Mouse (Mus musculus) heart, postnatal 36 days (tissue): ENCODE measurements around the gene Rtn4r. TPM values are rescaled to one million over a fixed set of nuclear protein-coding genes. Genes with fewer than 3 reads are reported as not detected.

Source experiments
- DNase-seq, 2 experiments: peaks; one replicate each; pipeline ENCODE4 v3.0.0; 2021 to 2022
- intact Hi-C: fragments of 180-260 bp; cut with DNase I; formaldehyde crosslinking; loops from one replicate; pipeline ENCODE4 v1.15.1; 2025
- total RNA-seq, 2 experiments: library from RNA; stranded (reverse); gene quantifications; 2 replicates each; pipeline ENCODE4 v1.2.3; 2021

The Rtn4r gene
- total RNA-seq = 1 to 10 TPM; 2.1 to 6.0 TPM

DNA sequence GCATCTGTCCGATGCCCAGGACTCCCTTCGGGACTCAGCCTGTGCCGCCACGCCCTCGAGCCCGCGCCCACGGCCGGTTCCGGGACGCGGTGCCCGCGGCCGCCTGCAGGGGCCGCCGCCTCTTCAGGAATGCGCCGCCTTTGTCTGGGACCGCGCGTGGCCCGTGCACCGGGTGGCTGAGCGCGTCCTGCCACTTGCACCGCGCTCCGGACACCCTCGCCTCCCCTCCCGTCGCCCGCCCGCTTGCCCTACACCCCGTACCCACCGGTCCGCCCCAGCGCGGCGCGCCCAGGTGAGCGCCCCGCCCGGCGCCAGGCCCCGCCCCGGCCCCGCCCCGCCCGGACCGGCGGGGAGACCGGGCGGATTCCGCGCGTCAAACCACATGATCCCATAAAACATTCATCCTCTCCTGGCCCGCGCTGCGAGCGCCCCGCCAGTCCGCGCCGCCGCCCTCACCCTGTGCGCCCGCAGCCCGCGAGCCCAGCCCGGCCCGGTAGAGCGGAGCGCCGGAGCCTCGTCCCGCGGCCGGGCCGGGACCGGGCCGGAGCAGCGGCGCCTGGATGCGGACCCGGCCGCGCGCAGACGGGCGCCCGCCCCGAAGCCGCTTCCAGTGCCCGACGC is at the start of gene Rtn4r:
TSS of gene Rtn4r (plus strand) at position 402 of the 621 bp plus-strand sequence.
- peak; percentile 42 to 57 for DNase-seq
- intact Hi-C loops = loop anchor here (1.0 to 2.0 kb wide), 2 partner anchors 45 to 83 kb away; no protein-coding TSS in a partner anchor

DNA sequence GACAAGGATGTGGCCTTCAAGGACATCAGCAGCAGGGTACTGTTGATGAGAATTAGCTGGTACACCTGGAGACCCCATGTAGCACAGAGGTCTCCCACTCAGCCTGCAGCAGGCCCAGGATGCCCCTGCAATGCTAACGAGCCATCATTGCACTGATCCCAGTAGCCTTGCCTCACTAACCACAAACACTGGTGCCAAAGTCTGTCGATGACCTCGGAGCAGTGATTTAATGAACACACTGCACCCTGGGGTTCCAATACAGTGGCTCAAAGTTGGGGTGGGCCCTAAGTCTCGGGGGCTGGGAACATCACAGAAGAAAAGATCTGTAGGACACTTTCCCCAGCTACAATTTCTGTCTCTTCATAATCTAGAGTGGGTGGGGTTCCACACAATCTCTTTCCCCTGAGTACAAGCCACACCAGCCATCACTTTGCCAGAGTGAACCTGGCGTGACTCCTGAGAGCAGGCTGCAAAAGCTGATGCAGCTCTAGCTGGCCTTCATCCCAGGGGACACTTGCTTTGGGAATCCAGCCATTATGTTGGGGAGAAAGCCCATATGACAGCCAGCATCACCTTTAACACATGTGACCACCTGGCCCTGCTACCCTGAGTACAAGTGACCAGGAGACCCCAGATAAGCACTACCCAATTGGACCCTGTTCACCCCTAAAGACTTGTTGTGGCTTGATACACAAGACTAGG is 49.0 kb upstream of the Rtn4r start:
- peak in 1 of 2 experiments; percentile 28 for DNase-seq
- intact Hi-C loops = no loop called here

DNA sequence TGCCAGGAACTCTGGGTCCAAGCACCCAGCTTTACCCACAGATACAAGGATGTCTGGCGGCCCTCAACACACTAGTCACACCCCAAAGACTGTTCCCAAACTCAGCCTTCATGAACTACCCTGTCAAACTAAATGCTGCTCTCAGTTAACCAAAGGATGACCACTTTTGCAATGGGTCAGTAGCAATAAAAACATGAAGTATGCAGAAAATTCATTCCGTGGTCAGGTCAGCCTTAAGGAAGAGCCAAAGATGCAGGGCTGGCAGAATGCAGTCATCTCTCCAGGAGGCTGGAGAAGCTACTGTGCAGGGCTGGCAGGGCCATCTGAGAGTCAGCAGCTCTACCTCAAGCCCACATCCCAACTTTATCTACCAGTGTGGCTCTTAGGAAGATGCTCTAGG is 48.1 kb upstream of the Rtn4r start:
- DNase-seq = no peak
- intact Hi-C loops = no loop called here

DNA sequence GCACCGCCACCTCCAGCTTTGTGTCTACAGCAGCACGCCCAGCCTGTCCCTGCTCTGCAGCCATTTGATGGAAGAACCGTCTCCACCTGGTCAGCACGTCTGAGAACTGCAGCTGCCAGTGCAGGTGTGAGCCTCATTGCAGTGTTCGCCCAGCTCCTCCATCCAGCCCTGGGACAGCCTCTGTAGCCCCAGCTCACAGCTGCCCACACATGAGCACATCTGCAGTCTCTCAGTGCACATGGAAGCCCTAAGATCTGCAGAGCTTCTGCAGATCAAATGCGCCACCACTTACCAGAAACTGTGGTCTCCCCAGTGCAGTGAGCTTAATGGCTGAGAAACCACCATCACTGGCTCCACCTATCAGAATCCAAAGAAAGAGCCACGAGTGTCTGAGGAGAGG is 47.3 kb upstream of the Rtn4r start:
- no peak for DNase-seq
- intact Hi-C loops = no loop called here

DNA sequence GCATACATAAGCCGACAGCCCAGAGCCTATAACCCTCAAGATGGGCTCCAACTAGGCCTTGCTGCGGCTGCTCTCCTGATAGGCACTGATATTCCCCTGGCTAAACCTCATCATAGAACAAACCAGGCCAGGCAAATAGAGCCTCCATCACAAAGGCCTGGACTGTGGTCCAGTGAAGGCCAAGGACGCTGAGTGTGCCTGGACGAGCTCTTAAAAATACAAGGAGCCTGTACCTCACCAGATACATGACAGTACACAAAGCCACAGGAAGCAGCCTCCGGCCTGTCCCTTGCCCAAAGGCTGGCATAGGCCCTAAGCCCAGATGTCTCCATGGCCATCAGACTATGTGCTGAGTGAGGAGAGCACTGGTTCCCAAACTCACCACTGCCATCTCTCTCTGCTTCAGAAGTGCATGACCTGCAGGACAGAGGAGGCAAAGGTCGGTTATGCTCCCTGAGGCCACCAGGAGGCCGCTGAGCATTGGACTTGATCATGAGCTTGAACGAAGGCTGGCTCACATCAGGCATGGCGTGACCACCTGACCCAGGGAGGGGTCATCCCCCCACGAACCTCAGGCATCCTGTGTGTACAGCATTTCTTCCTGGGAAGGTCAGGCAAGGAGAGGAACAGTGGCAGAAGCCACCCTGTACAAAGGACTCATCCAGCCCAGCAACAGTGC is 46.2 kb upstream of the Rtn4r start:
- intact Hi-C loops = no loop called here
- no peak for DNase-seq

DNA sequence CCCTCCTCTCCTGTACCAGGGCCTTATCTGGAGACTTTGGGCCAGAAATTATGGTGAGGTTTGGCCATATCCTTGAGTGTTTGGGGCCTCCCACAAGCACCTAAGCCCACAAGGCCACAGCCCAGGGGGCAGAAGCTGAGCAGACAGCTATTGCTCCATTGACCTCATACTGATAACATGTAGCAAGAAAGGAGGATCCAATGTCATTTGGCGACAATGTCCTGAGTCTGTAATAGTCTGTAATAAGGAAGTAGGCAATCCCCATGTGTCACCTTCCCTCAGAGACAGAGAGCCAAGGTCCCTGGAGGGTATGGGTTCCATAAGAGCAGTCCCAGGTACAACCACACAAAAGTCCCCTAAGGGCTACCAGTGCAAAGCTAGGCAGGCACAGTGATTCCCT is 45.2 kb upstream of the Rtn4r start:
- no peak for DNase-seq
- intact Hi-C loops = no loop called here

DNA sequence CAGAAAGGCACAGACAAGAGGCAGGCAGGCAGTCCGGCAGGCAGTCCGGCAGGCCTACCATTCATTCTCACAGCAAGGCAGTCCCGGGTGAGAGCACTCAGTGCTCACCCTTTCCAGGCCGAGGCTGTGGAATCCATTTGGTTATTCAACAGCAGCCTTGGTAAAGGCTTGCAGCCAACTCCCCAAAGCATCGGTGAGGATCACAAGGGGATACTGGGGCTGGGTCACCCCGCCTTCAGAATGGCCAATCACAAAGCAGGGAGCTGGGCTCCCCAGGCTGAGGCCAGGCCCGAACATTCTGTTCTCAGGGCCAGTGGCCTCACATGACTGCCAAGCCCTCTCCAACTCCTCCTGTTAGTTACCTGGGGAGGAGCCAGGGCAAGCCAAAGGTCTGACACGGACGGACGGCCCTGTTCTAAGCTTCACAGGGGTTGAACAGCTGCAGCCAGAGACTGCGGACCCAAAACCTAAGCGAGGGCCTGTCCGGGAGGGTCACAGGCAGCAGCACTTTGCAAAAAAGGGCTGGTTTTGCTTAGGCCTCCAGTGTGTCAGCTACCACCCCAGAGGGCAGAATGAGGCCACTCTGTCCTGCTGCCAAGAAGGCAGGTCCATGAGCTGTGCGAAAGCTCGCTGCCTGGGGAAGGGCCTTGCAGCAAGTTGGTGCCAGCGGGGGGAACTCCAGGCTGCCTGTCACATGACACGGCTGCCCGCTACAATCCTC is 44.1 kb upstream of the Rtn4r start:
- intact Hi-C loops = no loop called here
- peak; percentile 61 to 70 for DNase-seq

DNA sequence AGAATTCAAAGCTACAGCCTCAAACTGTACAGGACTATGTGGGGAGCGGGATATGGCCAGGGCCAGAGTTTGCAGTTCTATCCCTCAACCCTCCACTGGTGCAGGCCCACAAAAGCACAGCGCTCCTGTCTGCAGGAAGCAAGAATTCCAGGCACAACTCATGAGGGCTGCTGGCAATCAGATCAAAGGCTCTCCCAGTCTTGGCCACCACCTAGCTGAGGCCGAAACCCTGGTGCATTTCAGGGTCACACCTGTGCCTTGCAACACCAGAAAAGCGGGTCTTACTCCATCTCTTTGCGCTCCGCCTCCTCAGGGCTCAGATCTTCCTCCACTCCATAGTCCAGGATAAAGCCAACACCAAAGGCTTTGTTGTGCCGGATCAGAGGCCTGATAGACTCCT is 43.2 kb upstream of the Rtn4r start:
- no peak for DNase-seq
- intact Hi-C loops = no loop called here

DNA sequence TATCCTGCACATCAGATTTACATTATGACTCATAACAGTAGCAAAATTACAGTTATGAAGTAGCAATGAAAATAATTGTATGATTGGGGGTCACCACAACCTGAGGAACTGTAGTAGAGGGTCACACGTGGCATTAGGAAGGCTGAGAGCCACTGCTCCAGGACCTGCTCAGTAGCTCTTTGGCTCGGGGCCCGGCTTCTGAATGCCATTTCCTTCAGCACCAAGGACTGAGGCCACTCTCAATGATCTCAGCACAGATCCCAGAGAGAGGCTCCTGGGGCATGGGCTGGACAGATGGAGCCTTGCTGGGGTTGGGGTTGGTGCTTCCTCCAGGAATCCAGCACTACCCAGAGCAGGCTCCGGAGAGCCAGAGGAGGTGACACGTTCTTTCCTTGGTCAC is 40.3 kb upstream of the Rtn4r start:
- intact Hi-C loops = no loop called here
- DNase-seq = no peak

DNA sequence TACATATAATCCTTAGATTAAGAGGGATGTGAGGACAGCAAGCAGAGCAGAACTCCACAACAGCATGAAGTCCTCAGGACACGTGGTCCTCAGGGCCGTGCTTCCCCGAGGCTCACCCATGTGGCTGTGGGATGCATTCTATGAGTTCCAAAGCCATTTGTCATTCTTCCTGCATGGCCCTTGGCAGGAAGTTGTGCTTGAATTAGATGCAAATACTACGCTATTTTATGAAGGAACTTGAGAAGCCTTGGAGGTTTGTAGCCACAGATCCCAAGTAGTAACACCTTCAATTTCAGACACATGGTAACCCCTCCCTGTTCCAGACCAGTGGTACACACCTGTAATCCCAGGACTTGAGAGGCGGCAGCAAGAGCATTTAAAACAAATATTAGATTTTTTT is 31.1 kb upstream of the Rtn4r start:
- no peak for DNase-seq
- intact Hi-C loops = no loop called here

DNA sequence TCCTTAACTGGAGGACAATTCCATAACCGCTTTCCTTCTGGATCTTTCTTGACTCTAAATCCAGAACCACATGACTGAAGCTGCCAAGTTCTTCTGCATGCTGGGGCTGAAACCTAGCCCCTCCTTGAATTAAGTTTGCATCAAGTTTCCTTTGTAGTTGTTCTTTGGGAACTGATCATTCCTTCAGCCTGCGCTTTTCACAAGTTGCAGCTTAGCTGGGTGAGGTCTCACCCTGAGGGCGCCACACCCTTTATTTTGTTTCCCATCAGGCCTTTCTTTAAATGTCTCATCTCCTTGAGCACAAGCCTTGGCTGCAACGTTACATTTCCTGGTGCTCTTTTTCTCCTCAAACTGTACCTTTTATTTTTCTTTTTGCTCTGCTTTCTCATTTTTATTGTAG is 24.6 kb upstream of the Rtn4r start:
- intact Hi-C loops = no loop called here
- no peak for DNase-seq

DNA sequence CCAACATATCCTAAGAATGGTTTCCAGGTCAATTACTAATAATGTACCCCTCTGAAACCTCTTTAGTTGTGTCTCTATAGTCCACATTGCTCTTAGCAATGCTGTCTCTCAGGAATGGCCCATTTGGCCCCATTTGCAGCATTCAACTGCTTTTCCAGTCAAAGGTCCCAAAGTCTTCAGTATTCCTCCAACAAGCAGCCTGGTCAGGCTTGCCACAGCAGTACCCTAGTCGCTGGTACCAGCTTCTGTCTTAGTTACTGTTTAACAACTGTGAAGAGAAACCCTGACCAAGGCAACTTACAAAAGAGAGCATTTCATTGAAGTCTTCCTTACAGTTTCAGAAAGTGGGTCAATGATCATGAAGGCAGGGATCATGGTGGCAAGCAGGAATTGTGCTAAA is 24.1 kb upstream of the Rtn4r start:
- intact Hi-C loops = no loop called here
- DNase-seq = no peak

DNA sequence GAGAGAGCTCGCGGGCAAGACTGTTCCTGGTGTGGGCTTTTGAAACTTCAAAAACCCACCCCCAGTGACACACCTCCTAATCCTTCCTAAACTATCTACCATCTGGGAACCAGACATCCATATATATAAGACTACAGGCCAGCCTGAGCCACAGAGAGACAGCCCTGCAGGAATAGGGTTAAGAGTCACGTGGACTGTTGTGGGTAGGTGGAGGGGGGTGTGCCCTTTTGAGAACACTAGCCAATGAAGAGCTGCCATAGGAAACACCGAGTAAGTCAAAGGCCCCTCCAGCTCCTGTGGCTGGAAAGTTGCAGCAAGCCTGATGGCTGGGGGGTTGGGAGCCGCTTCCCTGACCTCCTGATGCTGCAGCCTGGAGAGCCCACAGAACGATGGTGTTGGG is 23.6 kb upstream of the Rtn4r start:
- intact Hi-C loops = no loop called here

DNA sequence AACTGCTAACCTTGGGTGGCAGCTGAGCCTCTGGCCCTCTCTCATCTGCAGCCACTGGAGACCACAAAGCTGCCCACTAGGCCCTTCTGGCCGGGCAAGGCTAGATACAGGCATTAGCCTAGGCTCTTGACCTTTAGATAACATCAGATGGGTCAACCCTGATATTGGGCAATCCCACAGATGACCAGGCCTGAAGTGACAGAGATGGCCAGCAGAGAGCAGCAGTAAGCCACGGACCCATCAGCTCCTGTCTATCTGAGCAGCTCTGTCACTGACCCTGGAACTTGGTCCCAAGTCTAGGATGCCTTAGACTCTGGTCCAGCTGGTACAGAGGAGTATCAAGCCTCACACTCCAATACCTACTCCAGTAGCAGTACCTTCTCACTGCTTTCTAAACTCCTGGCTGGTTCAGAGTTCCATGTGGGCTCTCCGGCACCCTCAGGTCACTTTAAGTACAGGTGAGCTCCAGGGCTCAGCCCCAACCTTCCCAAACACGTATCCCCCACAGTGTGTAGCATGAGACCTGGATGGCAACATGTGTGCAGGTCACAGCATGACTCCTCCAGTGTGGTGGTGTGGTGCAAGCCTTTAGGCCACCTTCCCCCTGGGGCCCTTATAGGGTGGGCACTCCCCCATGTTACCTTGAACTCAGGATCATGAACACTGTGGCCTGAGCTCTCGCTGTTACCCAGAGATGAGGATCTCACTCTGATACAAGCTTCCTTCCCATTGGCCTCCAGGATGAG is 19.0 kb upstream of the Rtn4r start:
- intact Hi-C loops = loop anchor here (1.0 kb wide), 1 partner anchor 64 kb away; no protein-coding TSS in a partner anchor
- DNase-seq = peak; percentile 58 to 71

More for the DNA sequence above, 23.6 kb upstream of the Rtn4r start:
- no peak for DNase-seq

DNA sequence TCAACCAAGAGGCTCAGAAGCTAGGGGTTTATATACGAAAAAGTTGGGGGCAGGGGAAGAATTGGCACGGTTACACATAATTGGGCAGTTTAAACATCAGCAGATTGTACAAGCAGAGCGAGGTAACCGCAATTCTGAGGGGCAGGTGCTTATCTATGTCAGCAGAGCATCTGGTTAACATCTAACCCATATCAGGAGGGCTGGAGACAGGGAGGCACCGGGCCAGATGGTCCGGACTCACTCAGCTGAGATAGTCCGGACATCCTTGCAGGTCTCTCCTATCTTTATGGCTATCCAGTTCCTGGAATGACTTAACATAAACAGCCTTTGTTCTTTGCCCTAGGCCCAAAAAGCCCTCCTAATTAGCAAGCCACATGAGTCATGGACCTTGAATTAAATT is 16.4 kb upstream of the Rtn4r start:
- intact Hi-C loops = no loop called here
- DNase-seq = no peak

DNA sequence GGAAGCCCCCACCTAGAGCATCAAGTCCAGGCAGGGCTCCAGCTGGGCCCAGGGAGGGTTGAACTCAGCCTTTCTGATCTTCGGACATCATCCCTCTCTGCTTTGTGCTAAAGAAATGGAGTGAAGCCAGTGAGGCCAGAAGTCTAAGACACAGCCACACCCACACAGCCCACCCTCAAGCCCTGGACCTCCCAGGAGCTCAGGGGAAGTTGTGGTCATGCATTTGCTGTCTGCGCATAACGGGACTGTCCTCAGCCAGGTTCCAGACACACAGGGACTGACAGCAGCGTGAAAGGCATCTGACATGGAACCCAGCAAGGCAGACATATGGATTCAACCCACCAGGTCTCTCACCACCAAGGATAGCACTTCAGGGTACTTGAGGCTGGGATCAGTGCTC is 11.0 kb upstream of the Rtn4r start:
- intact Hi-C loops = no loop called here
- no peak for DNase-seq

DNA sequence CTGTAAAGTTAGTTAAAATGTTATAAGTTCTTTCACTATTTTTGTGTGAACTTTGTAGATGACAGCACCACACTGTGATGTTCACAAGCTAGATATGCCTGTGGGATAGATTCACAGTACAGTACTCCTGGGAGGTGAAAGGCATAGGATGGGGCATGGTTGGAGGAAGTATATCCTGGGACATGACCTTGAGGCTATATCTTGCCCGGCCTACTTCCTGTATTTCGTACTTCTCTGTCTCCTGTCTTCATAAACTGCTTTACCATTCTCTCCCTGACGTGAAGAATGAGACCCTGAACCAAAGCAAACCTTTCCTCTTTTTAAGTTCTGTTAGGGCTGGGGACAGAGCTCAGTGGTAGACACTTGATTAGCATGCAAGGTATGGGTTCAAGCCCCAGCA is 9.2 kb upstream of the Rtn4r start:
- no peak for DNase-seq
- intact Hi-C loops = no loop called here

DNA sequence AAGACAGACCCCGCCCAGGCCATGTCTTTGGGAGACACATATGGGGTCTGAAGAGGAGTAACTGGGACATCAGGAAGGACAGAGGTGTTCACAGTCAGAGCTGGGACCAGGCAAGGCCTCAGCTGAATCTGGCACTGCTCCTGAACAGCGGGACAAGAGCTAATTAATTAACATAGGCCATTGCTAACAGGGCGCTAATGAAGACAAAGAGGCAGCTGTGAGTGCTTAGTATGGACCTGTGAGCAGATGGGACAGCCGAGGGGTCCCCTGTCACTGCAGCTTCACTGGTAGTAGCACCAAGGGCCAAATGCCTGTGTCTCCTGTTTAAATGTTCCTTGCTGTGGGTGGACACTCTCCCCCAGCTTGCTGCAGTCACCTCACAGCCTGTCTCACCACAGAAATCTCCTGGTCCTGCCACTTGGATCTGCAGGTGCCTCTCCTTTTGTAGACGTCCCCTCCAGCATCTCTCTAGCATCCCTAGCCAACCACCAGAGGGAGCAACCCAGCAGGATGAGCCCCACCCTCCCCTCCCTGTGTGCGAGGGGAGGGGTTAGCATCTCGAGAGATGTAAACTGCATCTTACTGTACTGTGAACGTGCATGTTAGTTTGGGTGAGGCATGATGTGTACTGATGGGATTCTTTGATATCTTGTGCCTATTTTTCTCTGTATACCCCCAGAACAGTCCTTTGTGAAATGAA is 8.3 kb upstream of the Rtn4r start:
- intact Hi-C loops = no loop called here
- peak; percentile 15 to 25 for DNase-seq

DNA sequence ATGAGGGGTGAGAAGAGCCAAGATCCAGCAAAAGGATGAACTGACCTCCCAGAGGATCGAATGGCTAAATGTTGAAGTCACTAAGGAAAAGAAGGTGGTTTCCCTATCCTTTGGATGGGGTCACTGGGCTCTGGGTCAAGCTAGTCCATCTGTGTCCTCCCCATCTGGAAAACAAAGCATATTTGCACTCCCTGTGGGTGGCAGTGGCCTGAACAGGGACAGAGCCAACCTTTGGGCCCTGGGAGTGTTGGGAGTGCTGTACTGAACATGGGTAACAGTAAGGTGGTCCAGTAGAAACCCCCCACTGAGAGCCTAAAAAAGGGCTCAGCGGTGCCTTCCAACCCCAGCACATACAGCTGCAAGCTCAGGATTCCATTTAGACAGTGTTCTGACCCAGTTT is 4.7 kb upstream of the Rtn4r start:
- intact Hi-C loops = no loop called here
- no peak for DNase-seq

DNA sequence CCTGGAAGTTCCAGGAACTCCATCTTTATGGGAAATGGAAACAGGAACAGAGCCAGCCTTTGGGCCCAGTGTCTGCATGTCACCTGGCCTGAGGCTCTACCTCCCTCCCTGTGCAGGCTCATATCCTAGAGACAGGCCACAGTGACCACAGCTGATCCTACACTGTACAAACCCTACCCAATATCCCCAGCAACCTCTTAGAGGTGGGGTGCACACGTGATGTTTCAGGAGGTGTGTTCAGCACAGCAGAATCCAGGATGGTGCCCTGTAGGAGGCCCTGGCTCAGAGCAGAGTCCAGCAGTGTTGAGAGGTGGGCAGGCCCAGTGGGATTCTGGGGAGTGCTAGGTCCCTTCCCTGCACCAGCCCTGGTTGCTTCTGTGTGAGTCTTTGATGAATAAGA is 4.0 kb upstream of the Rtn4r start:
- intact Hi-C loops = no loop called here
- DNase-seq = no peak
